Mouse (Mus musculus): ENCODE measurements at regions not wholly inside any gene's neighbourhood (a gene's known extent, or its start where the extent isn't known, plus 50 kb on each side); places are given as distances from the start of the nearest gene placed in this dataset.

DNA sequence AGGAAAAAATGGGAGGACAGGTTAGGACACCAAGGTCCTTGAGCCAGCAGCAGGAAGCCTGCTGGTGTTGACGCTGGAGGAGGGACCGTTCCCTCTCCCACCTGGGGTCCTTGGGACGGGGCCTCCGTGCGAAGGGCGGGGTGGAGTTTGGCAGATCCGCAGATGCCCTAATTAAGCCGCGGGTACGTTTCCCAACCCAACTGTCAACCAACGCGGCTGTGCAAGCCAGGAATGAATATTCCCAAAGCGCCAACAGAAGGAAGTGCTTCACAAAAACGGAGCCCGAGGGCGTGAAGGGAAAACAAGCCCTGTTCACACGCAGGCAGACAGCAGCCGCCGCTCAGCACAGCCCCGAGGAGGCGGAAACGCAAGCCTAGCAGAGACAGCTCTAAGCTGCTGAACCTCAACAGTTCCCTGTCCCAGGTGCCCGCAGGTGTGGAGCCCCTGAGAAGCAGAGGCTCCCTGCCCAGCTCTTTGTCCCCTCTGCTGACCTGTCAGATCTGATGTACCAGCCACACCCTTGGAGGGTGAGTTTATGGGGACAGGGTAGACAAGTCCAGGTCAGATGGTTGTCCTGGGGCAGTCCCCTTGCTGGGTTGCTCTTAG lies 136.1 kb upstream of the Gli2 start:
- TF ChIP-seq CTCF (IDR thresholded peaks at IDR 0.05; ENCODE audit: borderline replicate concordance, extremely low read depth, insufficient read depth, insufficient read length): no peak
- no peak for TF ChIP-seq POLR2A (IDR thresholded peaks at IDR 0.05; ENCODE audit: borderline replicate concordance, extremely low read depth, insufficient read depth, insufficient read length, poor library complexity, severe bottlenecking)

Measured in brain, embryonic 14.5 days (tissue).